Mouse (Mus musculus) liver, embryonic 14.5 days (tissue): ENCODE results near the gene Gm5134.

Experiments used
- CTCF ChIP-seq: IDR thresholded peaks from 2 replicates; pipeline ENCODE4 v1.5.1; 2016; ENCODE audit warnings: antibody characterized with exemption, low read depth, control low read depth
- EP300 ChIP-seq: IDR thresholded peaks from 2 replicates; pipeline ENCODE4 v1.6.1; 2016; ENCODE audit warnings: antibody characterized with exemption, low read depth

- TF ChIP-seq CTCF (peak; percentile 58), EP300 (no peak)
Observed at GRCm38 (mm10) chr10:75924324-75924723, 30.0 kb upstream of the Gm5134 start.
